ENCODE assay signal across 10 mouse cellular contexts in the genomic region with DNA sequence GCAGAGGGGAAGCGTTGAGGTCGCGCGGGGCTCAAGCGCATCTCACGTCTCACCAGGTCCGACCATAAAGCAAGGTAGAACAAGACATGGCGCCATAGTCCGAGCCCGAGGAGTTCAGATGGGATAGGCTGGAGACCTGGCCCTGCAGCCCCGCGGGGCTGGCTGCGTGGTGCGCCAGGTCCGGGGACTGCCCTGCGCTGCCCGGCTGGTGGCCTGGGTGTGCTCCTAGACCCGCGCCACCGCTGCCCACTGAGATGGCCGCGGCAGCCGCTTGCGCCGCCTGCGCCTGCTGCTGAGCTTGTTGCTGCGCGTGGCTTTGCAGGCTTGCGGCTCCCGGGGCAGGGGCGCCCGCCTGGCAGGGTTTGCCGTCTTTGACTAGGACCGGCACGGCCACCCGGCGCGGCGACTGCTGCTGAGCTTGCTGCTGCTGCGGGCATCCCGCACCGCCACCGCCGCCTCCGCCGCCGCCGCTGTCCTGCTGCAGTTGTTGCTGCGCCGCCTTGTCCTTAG. TPM values are rescaled to one million over a fixed set of nuclear protein-coding genes. Genes with fewer than 3 reads are reported as not detected.
DNase-seq lines count a peak whose midpoint lies in the region; ATAC-seq lines count a peak whose summit lies in the region.
"Had no signal": no experiment of that assay in that cellular context is flagged by ENCODE, and none has a peak within 500 bp of the region (broad histone marks: within the 10 kb centered on the region; RNA-seq: fewer than 3 reads in every experiment).

No protein-coding gene starts in this region.

- H3K36me3 ChIP-seq in heart, embryonic 11.5 days (ENCODE audit: control insufficient read depth, insufficient read depth, low read length), result no peaks in the 10 kb centered on the region
- H3K36me3 ChIP-seq in midbrain, embryonic 10.5 days, result no peaks in the 10 kb centered on the region

- no peak; the same call in 1 of the 2 replicates for ATAC-seq in heart, embryonic 11.5 days (replicated peaks; ENCODE audit: insufficient number of reproducible peaks, low FRiP score, low TSS enrichment)

- H3K4me3 ChIP-seq in heart, embryonic 11.5 days (ENCODE audit: low read depth, low read length), result peak overlapping the region; percentile 37
- H3K4me3 ChIP-seq in midbrain, embryonic 10.5 days, result peak overlapping the region; percentile 47

- no peaks in the 10 kb centered on the region for H3K9me3 ChIP-seq in heart, embryonic 11.5 days (replicated peaks; ENCODE audit: control insufficient read depth, low read length)
- no peaks in the 10 kb centered on the region for H3K9me3 ChIP-seq in midbrain, embryonic 10.5 days (replicated peaks)

- peaks cover 11% of the 10 kb centered on the region; the same call in 1 of the 2 replicates for H3K4me1 ChIP-seq in heart, embryonic 11.5 days (ENCODE audit: control insufficient read depth, insufficient read depth, low read length)
- H3K4me1 ChIP-seq in midbrain, embryonic 10.5 days, result peaks cover 33% of the 10 kb centered on the region

- no peak overlapping the region for H3K9ac ChIP-seq in heart, embryonic 11.5 days (ENCODE audit: low read depth, low read length)

- H3K4me2 ChIP-seq in heart, embryonic 11.5 days, result peak overlapping the region; percentile 52

- H3K27ac ChIP-seq in heart, embryonic 11.5 days (ENCODE audit: low read depth, low read length), result no peak overlapping the region
- H3K27ac ChIP-seq in midbrain, embryonic 10.5 days (replicated peaks), result peak overlapping the region; percentile 82

- intact Hi-C loops in heart, postnatal 36 days (cut with DNase I), result loop anchor here (10.0 kb wide), 1 partner anchor 288 kb away; no protein-coding TSS in a partner anchor

- WGBS in heart, embryonic 11.5 days (ENCODE audit: insufficient replicate concordance), result under 1% methylated on average over 39 of the region's 50 CpGs
- WGBS in midbrain, embryonic 10.5 days, result under 1% methylated on average over 50 of the region's 50 CpGs

- H3K27me3 ChIP-seq in heart, embryonic 11.5 days (ENCODE audit: control insufficient read depth, insufficient read depth, low read length), result peaks cover 90% of the 10 kb centered on the region
- peaks cover 100% of the 10 kb centered on the region for H3K27me3 ChIP-seq in midbrain, embryonic 10.5 days (ENCODE audit: low read depth, poor library complexity, severe bottlenecking)

- no peak for DNase-seq in heart, postnatal 36 days
- peak; percentile 23 for DNase-seq in thymus, postnatal 4 days
- no peak for DNase-seq in thymus, postnatal 25 days
- peak; percentile 70 for DNase-seq in midbrain, embryonic 10.5 days (ENCODE audit: low spot score)
- DNase-seq in spleen, postnatal 4 days (ENCODE audit: low spot score in 2 of 2), result no peak
- DNase-seq in left cerebral cortex, adult 8-10 months (ENCODE audit: low spot score in 2 of 2), result no peak
- no peak for DNase-seq in cerebellum, adult 9-11 months
- DNase-seq: adrenal gland, adult 8-10 months; thymus, postnatal 36 days had no signal

RNA-seq across cellular contexts. Expression of a gene that starts 3.7 kb away (rescaled TPM):
- polyA plus RNA-seq in heart, embryonic 11.5 days (2014; fragmentation: Nextera tagmentation; extraction: Ambion mirVana), result 0.25 and 1.6 TPM in 2 replicates
- total RNA-seq in heart, postnatal 36 days (2021), result not detected
- polyA plus RNA-seq in midbrain, embryonic 10.5 days (2016; fragmentation: Nextera tagmentation; extraction: Ambion mirVana), result 9.1 and 9.4 TPM in 2 replicates
- total RNA-seq in left cerebral cortex, adult 8-10 months (2022), result 1 to 10 TPM in 3 of 4 experiments, under 1 TPM in 1; 0.89 to 2.3 (median 1.5) TPM
- total RNA-seq: adrenal gland, adult 8-10 months had no signal

Comparison
In these comparisons a context has a peak if more than half of its experiments do, and no peak if none do; other contexts are left out.
1. DNase-seq: peak in thymus, postnatal 4 days (single experiment) and midbrain, embryonic 10.5 days (single experiment); none in heart, postnatal 36 days (0 of 2), thymus, postnatal 25 days (single experiment), spleen, postnatal 4 days (0 of 2), left cerebral cortex, adult 8-10 months (0 of 2) and cerebellum, adult 9-11 months (single experiment).